Mouse (Mus musculus) stomach, embryonic 16.5 days (tissue): ENCODE data around the gene Prr13. TPM values are rescaled to one million over a fixed set of nuclear protein-coding genes. Genes with fewer than 3 reads are reported as not detected.

Experiments
- ATAC-seq: fragments of 200-750 bp; cut with Nextera tagmentation; 2 replicates; pipeline ENCODE4 v1.8.0; 2017; ENCODE audit warnings: moderate number of reproducible peaks, moderate TSS enrichment; ENCODE audit not compliant: insufficient read depth, low FRiP score
- H3K27ac ChIP-seq: fragments of 300-500 bp; sonication (generic); 2 replicates; pipeline ENCODE4 v1.5.1; 2014; ENCODE audit warnings: low read length
- H3K27me3 ChIP-seq: fragments of 300-500 bp; sonication (generic); 2 replicates; pipeline ENCODE4 v1.6.1; 2014; ENCODE audit warnings: low read length, control low read depth, mixed read lengths; ENCODE audit not compliant: control insufficient read depth, insufficient read depth
- H3K36me3 ChIP-seq: fragments of 300-500 bp; sonication (generic); 2 replicates; pipeline ENCODE4 v1.6.1; 2014; ENCODE audit warnings: low read length; ENCODE audit not compliant: control insufficient read depth, insufficient read depth
- H3K4me1 ChIP-seq: fragments of 300-500 bp; sonication (generic); 2 replicates; pipeline ENCODE4 v1.6.1; 2014; ENCODE audit warnings: low read length, control low read depth, mixed read lengths; ENCODE audit not compliant: control insufficient read depth, insufficient read depth
- H3K4me2 ChIP-seq: fragments of 300-500 bp; sonication (generic); 2 replicates; pipeline ENCODE4 v1.6.1; 2014; ENCODE audit warnings: low read depth, low read length, mixed read lengths
- H3K4me3 ChIP-seq: fragments of 300-500 bp; sonication (generic); replicated peaks from 2 replicates; pipeline ENCODE4 v1.5.1; 2014; ENCODE audit warnings: mild to moderate bottlenecking, low read length
- H3K9ac ChIP-seq: fragments of 300-500 bp; sonication (generic); 2 replicates; pipeline ENCODE4 v1.6.1; 2014; ENCODE audit warnings: low read length
- H3K9me3 ChIP-seq: fragments of 300-500 bp; sonication (generic); replicated peaks from 2 replicates; pipeline ENCODE4 v1.6.1; 2016; ENCODE audit warnings: low read length, control low read depth; ENCODE audit not compliant: control insufficient read depth
- WGBS: fragments of 180-500 bp; shearing (Covaris S2); extraction: QIAGEN DNeasy Blood & Tissue Kit; methylation state at CpG from one replicate; pipeline ENCODE4 v1.1.7; 2014; 5-methylcytosine and 5-hydroxymethylcytosine counted together
- polyA plus RNA-seq: library from polyadenylated mRNA; unstranded; fragments of >200 nt; fragmentation: Nextera tagmentation; extraction: Ambion mirVana; gene quantifications from 2 replicates; pipeline ENCODE4 v1.2.1, GENCODE M21; 2015

Gene Prr13
- polyA plus RNA-seq, 1 experiment from 2014 or later: 131 TPM

DNA sequence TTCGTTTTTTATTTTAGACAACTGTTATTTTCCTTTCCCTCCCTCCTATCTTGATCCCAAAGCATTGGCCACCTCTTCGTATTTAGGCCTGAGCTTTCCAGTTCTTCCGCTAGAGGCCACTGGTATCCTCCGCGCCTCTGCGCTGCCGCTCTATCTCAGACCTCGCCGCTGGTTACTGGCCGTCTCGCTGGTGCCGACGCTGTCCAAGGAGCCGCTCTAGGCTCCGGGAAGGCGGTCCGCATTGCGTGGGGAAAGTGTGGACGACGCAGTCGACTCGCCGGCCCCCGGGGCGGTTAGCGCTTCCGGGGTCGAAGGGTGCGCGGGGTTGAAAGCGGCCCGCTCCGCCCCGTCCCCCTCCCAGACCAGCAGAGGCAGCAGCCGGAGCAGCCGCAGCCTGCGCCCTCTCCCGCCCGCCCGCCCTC lies 11.4 kb downstream of the Prr13 start, which contains the start of gene Pcbp2:
Gene Pcbp2 (plus strand): TSS at position 357 of the 422 bp plus-strand sequence.
- peaks cover 11% of the 10 kb centered on the region; the same call in 1 of the 2 replicates for H3K36me3 ChIP-seq
- under 1% methylated on average over 34 of the region's 40 CpGs for WGBS
- H3K9me3 ChIP-seq: no peaks in the 10 kb centered on the region
- ATAC-seq: peak; percentile 99
- H3K9ac ChIP-seq: peak within 1 kb of the TSS; percentile 98
- H3K4me3 ChIP-seq: peak within 1 kb of the TSS; percentile 91
- H3K27ac ChIP-seq: peak within 1 kb of the TSS; percentile 98
- H3K27me3 ChIP-seq: no peaks in the 10 kb centered on the region
- peak within 1 kb of the TSS; percentile 77 for H3K4me2 ChIP-seq
- peaks cover 6% of the 10 kb centered on the region; the same call in 1 of the 2 replicates for H3K4me1 ChIP-seq

DNA sequence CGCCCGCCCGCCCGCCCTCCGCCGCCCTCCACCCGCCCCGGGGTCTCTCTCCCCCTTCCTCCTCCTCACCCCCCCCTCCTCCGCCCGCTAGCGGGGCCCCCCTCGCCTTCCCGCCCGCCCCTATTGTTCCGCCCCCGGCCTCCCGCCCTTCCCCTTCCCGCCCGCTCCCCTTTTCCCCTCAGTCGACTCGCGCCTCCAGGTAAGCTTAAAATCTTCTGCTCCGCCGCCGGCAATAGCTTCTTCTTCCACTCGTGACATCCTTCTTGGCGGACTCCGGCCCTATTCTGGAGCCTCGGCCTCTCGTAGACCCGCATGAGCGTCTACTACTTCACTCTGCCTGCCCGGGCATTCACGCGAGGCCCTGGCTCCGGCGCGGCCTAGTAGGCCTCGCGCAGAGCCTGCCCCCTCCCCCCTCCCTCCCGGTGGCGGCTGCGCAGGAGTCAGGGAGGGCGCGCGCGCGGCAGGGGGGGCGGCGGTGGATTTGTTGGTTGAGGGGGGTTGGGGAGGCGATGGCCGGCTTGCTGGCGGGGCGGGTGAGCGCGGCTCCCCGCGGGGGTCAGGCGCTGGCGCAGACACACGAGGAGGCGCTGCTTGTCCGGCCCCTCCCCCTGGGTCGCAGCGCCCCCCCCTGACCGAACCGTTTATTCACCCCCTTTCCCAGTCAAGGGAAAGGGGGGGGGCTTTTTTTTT lies 11.9 kb downstream of the Prr13 start:
- no peaks in the 10 kb centered on the region for H3K27me3 ChIP-seq
- under 1% methylated on average over 41 of the region's 67 CpGs for WGBS
- H3K36me3 ChIP-seq: peaks cover 17% of the 10 kb centered on the region
- no peaks in the 10 kb centered on the region for H3K9me3 ChIP-seq
- peaks cover 6% of the 10 kb centered on the region; the same call in 1 of the 2 replicates for H3K4me1 ChIP-seq
- ATAC-seq: peak; percentile 61
- peak overlapping the region; percentile 91 for H3K4me3 ChIP-seq
- peak overlapping the region; percentile 98 for H3K9ac ChIP-seq
- peak overlapping the region; percentile 98 for H3K27ac ChIP-seq
- peak overlapping the region; percentile 77 for H3K4me2 ChIP-seq

- peak overlapping the region; percentile 91 for H3K4me3 ChIP-seq
- peaks cover 22% of the 10 kb centered on the region for H3K36me3 ChIP-seq
- ATAC-seq: no peak
- no peaks in the 10 kb centered on the region for H3K27me3 ChIP-seq
- peak overlapping the region; percentile 98 for H3K27ac ChIP-seq
- peaks cover 6% of the 10 kb centered on the region; the same call in 1 of the 2 replicates for H3K4me1 ChIP-seq
- peak overlapping the region; percentile 98 for H3K9ac ChIP-seq
- peak overlapping the region; percentile 77 for H3K4me2 ChIP-seq
- H3K9me3 ChIP-seq: no peaks in the 10 kb centered on the region
- 0% methylated on average over 10 of the region's 10 CpGs for WGBS
Observed at GRCm38 (mm10) chr15:102471295-102471645, 12.4 kb downstream of the Prr13 start.

DNA sequence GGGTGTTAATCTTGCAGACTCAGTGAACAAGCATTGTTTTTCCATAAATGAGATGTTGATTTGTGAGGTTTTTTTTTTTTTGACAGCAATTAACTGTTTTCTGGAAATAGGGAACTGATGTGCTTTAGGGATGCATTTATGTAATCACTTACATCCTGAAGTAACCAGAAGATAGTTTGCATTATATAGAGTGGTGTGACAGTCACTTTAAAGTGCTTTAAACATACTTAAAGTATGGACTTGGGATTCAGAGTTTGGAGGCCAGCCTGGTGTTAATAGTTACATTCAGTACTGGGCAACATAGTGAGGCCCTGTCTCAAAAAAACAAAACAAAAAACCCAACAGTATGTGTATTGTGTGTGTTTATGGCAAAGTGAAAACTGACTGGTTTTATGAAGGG lies 12.9 kb downstream of the Prr13 start:
- H3K36me3 ChIP-seq: peaks cover 25% of the 10 kb centered on the region
- H3K9me3 ChIP-seq: no peaks in the 10 kb centered on the region
- H3K27ac ChIP-seq: no peak overlapping the region
- H3K4me1 ChIP-seq: peaks cover 6% of the 10 kb centered on the region; the same call in 1 of the 2 replicates
- no peaks in the 10 kb centered on the region for H3K27me3 ChIP-seq
- peak overlapping the region; percentile 91 for H3K4me3 ChIP-seq
- H3K4me2 ChIP-seq: peak overlapping the region; percentile 77
- no peak for ATAC-seq
- H3K9ac ChIP-seq: no peak overlapping the region

DNA sequence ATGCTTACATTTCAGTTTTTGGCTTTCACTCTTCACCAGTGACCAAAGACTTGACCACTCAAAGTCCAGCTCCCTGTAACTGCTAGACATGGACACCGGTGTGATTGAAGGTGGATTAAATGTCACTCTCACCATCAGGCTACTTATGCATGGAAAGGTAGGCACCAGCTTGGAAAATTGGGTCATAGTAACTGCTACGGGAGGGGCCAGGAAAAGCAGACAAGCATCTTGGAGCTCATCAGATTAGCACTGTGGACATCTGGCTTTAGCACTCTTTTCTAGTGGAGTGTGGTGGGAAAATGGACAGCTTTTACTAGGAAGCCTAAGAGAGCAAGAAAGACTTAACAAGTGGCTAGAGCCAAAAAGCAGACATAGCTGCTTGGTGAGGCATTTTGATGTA lies 14.4 kb downstream of the Prr13 start:
- Histone ChIP-seq H3K4me3 (no peak overlapping the region), H3K27me3 (no peaks in the 10 kb centered on the region), H3K4me2 (no peak overlapping the region), H3K9me3 (no peaks in the 10 kb centered on the region), H3K9ac (no peak overlapping the region), H3K27ac (no peak overlapping the region), H3K36me3 (peaks cover 29% of the 10 kb centered on the region), H3K4me1 (peaks cover 6% of the 10 kb centered on the region; the same call in 1 of the 2 replicates)
- no peak for ATAC-seq
- WGBS: 57% methylated on average over 2 of the region's 2 CpGs

- H3K4me3 ChIP-seq: no peak overlapping the region
- no peaks in the 10 kb centered on the region for H3K27me3 ChIP-seq
- no peak overlapping the region for H3K27ac ChIP-seq
- no peak for ATAC-seq
- H3K9ac ChIP-seq: no peak overlapping the region
- H3K4me2 ChIP-seq: no peak overlapping the region
- WGBS: 89% methylated on average over 2 of the region's 2 CpGs
- peaks cover 35% of the 10 kb centered on the region for H3K36me3 ChIP-seq
- peaks cover 6% of the 10 kb centered on the region; the same call in 1 of the 2 replicates for H3K4me1 ChIP-seq
- H3K9me3 ChIP-seq: no peaks in the 10 kb centered on the region
Observed at GRCm38 (mm10) chr15:102474520-102474919, 15.7 kb downstream of the Prr13 start.

DNA sequence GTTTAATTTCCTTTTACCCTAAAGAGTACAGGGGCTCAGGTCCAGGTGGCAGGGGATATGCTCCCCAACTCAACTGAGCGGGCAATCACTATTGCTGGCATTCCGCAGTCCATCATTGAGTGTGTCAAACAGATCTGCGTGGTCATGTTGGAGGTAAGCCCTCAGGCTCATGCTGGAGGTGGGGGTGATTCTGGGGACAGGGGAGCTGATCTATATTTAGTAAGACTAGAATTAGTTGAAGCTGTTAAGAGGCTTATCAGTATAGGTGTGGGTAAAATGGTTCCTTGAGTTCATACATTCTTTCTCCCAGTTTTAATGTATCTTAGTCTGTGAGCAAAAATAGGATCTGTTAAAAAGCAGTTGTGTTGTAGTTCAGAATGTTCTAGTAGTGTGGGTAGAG lies 24.3 kb downstream of the Prr13 start:
- Histone ChIP-seq H3K27ac (no peak overlapping the region), H3K4me2 (no peak overlapping the region), H3K9ac (no peak overlapping the region), H3K36me3 (peaks cover 34% of the 10 kb centered on the region), H3K9me3 (no peaks in the 10 kb centered on the region), H3K27me3 (no peaks in the 10 kb centered on the region), H3K4me3 (no peak overlapping the region), H3K4me1 (no peaks in the 10 kb centered on the region)
- 83% methylated on average over 3 of the region's 3 CpGs for WGBS
- ATAC-seq: no peak

- WGBS: 88% methylated on average over 12 of the region's 12 CpGs
- Histone ChIP-seq H3K4me2 (no peak overlapping the region), H3K9me3 (no peaks in the 10 kb centered on the region), H3K36me3 (peaks cover 43% of the 10 kb centered on the region), H3K9ac (no peak overlapping the region), H3K4me1 (no peaks in the 10 kb centered on the region), H3K27ac (no peak overlapping the region), H3K27me3 (no peaks in the 10 kb centered on the region), H3K4me3 (no peak overlapping the region)
- no peak for ATAC-seq
Observed at GRCm38 (mm10) chr15:102485853-102486252, 27.0 kb downstream of the Prr13 start.

DNA sequence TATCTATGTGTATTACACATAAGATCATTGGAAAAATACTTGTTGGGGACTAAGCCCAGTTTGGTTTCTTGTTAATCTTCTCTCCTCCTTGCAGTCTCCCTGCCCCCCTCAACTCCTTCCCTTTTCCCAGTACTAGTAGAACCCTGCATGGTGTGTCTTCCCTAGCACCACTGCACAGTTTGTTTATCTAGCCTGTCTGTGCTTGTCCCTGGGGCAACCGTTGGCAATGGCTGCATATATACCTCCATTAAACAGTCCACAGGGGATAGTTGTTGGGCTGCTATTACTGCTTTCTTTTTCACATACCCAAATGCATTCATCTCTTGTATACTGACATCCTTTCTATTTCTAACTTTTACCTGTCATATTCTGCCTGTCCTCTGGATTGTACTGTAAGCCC lies 28.8 kb downstream of the Prr13 start:
- 56% methylated on average over 1 of the region's 1 CpGs for WGBS
- Histone ChIP-seq H3K4me3 (no peak overlapping the region), H3K27me3 (no peaks in the 10 kb centered on the region), H3K9me3 (no peaks in the 10 kb centered on the region), H3K4me2 (no peak overlapping the region), H3K36me3 (peaks cover 41% of the 10 kb centered on the region), H3K27ac (no peak overlapping the region), H3K9ac (no peak overlapping the region), H3K4me1 (no peaks in the 10 kb centered on the region)
- ATAC-seq: no peak
